In the genomic region with DNA sequence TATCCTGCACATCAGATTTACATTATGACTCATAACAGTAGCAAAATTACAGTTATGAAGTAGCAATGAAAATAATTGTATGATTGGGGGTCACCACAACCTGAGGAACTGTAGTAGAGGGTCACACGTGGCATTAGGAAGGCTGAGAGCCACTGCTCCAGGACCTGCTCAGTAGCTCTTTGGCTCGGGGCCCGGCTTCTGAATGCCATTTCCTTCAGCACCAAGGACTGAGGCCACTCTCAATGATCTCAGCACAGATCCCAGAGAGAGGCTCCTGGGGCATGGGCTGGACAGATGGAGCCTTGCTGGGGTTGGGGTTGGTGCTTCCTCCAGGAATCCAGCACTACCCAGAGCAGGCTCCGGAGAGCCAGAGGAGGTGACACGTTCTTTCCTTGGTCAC, we compare ENCODE assay signal across 18 mouse cellular contexts. TPM values are rescaled to one million over a fixed set of nuclear protein-coding genes. Genes with fewer than 3 reads are reported as not detected.
DNase-seq lines count a peak whose midpoint lies in the region; TF ChIP-seq lines count a peak whose summit lies in the region.
"Had no signal": no experiment of that assay in that cellular context is flagged by ENCODE, and none has a peak within 500 bp of the region (broad histone marks: within the 10 kb centered on the region; RNA-seq: fewer than 3 reads in every experiment).

No protein-coding gene starts in this region.

- H3K4me3 ChIP-seq in layer of hippocampus, adult 2 months: peak overlapping the region; percentile 70
- H3K4me3 ChIP-seq: hindbrain, embryonic 15.5 days; liver, embryonic 13.5 days had no signal

- DNase-seq in cerebellum, postnatal 25 days: peak; percentile 48 to 67
- DNase-seq in cerebellum, adult 9-10 months: no peak
- DNase-seq in layer of hippocampus, adult 2 months (ENCODE audit: low spot score in 2 of 2): no peak
- no peak for DNase-seq in layer of hippocampus, adult 18-20 months (ENCODE audit: low spot score in 2 of 2)
- peak; percentile 17 for DNase-seq in 416B (ENCODE audit: low read depth)
- DNase-seq in adrenal gland, postnatal 14 days: peak; percentile 81
- no peak for DNase-seq in natural killer cell, adult 2 months (ENCODE audit: low spot score in 2 of 2)
- no peak for DNase-seq in embryo, embryonic 11 days
- DNase-seq: B cell, adult 2 months; heart, postnatal 10 days; layer of hippocampus, postnatal 36 days; liver, embryonic 13.5 days; lung, postnatal 10 days; thymus, postnatal 36 days had no signal

- no peak for TF ChIP-seq CTCF in layer of hippocampus, adult 2 months (conservative IDR thresholded peaks at IDR 0.05)

- H3K27ac ChIP-seq in layer of hippocampus, adult 2 months: peak overlapping the region; percentile 78
- H3K27ac ChIP-seq: hindbrain, embryonic 15.5 days; kidney, postnatal 0 days; limb, embryonic 10.5 days; liver, embryonic 13.5 days; midbrain, embryonic 10.5 days had no signal

RNA-seq across cellular contexts. Expression of a gene that starts 2.9 kb away (rescaled TPM):
- 10 to 100 TPM; 45.1 to 48.2 TPM for total RNA-seq in layer of hippocampus, adult 2 months (2021)
- total RNA-seq in layer of hippocampus, adult 18-20 months (2021): 10 to 100 TPM; 41.1 to 45.8 TPM
- total RNA-seq in adrenal gland, postnatal 14 days (2021): 37.6 and 37.9 TPM in 2 replicates

RNA-seq across cellular contexts. Expression of a gene that starts 34.4 kb away (rescaled TPM):
- 10 to 100 TPM; 70.3 to 73.8 TPM for total RNA-seq in layer of hippocampus, adult 2 months (2021)
- 10 to 100 TPM; 71.2 to 76.7 TPM for total RNA-seq in layer of hippocampus, adult 18-20 months (2021)
- 55.3 and 58.7 TPM in 2 replicates for total RNA-seq in adrenal gland, postnatal 14 days (2021)

RNA-seq across cellular contexts. Expression of a gene that starts 40.3 kb away (rescaled TPM):
- 100 to 1,000 TPM; 106 to 111 TPM for total RNA-seq in layer of hippocampus, adult 2 months (2021)
- total RNA-seq in layer of hippocampus, adult 18-20 months (2021): 100 to 1,000 TPM; 108 to 117 TPM
- 0.33 and 0.86 TPM in 2 replicates for total RNA-seq in adrenal gland, postnatal 14 days (2021)

Comparison
In these comparisons a context has a peak if more than half of its experiments do, and no peak if none do; other contexts are left out.
1. DNase-seq: peak in cerebellum, postnatal 25 days (2 of 2), 416B (single experiment) and adrenal gland, postnatal 14 days (single experiment); none in cerebellum, adult 9-10 months (single experiment), layer of hippocampus, adult 2 months (0 of 2), layer of hippocampus, adult 18-20 months (0 of 2), natural killer cell, adult 2 months (0 of 2) and embryo, embryonic 11 days (single experiment).
2. RNA of a gene that starts 40.3 kb away (total RNA-seq): 108 to 117 TPM in layer of hippocampus, adult 18-20 months and 106 to 111 TPM in layer of hippocampus, adult 2 months; 0.33 to 0.86 TPM in adrenal gland, postnatal 14 days; every median in the first group is over 10 times any median in the second.